Mouse (Mus musculus): ENCODE data around the gene Barx1. TPM values are rescaled to one million over a fixed set of nuclear protein-coding genes. Genes with fewer than 3 reads are reported as not detected.

The Barx1 gene
- polyA plus RNA-seq, 1 experiment, result 1.1 TPM

- Histone ChIP-seq H3K4me1 (replicated peaks; ENCODE audit: control insufficient read depth, insufficient read depth, low read length) (peaks cover 6% of the 10 kb centered on the region), H3K27ac (ENCODE audit: control insufficient read depth, insufficient read depth, low read length) (no peak overlapping the region), H3K27me3 (ENCODE audit: control insufficient read depth, insufficient read depth, low read length) (peaks cover 61% of the 10 kb centered on the region), H3K36me3 (ENCODE audit: control insufficient read depth, insufficient read depth, low read length) (no peaks in the 10 kb centered on the region), H3K4me3 (ENCODE audit: control insufficient read depth, insufficient read depth, low read length) (no peak overlapping the region)
- no peak for TF ChIP-seq CTCF (IDR thresholded peaks at IDR 0.05; ENCODE audit: borderline replicate concordance, control insufficient read depth, extremely low read depth, insufficient read depth, low read length, poor library complexity)
- TF ChIP-seq POLR2A (IDR thresholded peaks at IDR 0.05; ENCODE audit: control insufficient read depth, extremely low read depth, insufficient read depth, low read length, poor library complexity), result no peak
- DNase-seq, result no peak
- whole genome bisulfite sequencing, result 5% methylated on average over 39 of the region's 39 CpGs
Measured at GRCm38 (mm10) chr13:48664916-48665655, 2.3 kb downstream of the Barx1 start.

DNA sequence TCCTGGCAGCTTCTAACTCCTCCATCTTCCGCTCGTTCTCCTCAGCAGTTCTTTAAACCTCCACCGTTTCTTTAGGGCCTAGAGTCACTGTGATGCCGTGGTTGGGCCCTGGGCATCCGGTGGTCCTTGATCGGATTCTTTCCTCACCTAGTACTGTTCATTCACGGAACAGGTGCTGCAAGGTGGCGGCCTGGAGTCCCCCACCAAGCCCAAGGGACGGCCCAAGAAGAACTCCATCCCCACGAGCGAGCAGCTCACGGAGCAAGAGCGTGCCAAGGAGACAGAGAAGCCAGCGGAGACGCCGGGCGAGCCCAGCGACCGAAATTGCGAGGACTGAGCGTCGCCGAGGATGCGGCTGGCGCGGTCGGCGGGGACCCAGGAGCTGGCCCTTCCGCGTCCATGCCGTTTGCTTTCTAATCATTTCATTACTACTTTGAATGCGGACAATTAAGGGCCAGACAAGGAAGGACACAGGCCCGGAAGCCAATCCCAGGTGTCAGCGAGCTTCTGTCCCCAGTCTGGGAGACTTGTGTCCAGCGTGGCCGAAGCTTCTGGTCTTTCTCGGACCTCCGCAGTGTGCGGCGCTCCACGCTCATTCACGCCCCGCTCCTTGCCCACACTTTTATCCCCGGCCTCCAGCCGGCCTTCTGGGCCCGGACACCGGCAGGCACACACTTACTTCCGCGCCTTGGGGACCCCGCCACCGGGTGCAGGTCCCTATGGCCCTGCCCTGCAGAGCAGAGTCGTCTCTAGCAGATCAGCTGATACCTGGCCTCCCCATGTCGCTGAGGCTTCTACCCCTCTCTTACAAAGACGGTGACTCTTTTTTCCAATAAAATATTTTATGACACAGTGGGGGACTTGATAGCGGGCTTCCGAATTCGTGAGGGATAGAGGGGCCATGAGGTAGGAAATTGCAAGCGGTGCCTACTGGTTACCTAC lies 3.1 kb downstream of the Barx1 start:
- 9% methylated on average over 58 of the region's 58 CpGs for WGBS
- Histone ChIP-seq H3K4me1 (replicated peaks; ENCODE audit: control insufficient read depth, insufficient read depth, low read length) (peaks cover 6% of the 10 kb centered on the region), H3K36me3 (ENCODE audit: control insufficient read depth, insufficient read depth, low read length) (no peaks in the 10 kb centered on the region), H3K4me3 (ENCODE audit: control insufficient read depth, insufficient read depth, low read length) (no peak overlapping the region), H3K27me3 (ENCODE audit: control insufficient read depth, insufficient read depth, low read length) (peaks cover 58% of the 10 kb centered on the region), H3K27ac (ENCODE audit: control insufficient read depth, insufficient read depth, low read length) (no peak overlapping the region)
- no peak for DNase-seq
- TF ChIP-seq CTCF (IDR thresholded peaks at IDR 0.05; ENCODE audit: borderline replicate concordance, control insufficient read depth, extremely low read depth, insufficient read depth, low read length, poor library complexity) (no peak), POLR2A (IDR thresholded peaks at IDR 0.05; ENCODE audit: control insufficient read depth, extremely low read depth, insufficient read depth, low read length, poor library complexity) (no peak)

DNA sequence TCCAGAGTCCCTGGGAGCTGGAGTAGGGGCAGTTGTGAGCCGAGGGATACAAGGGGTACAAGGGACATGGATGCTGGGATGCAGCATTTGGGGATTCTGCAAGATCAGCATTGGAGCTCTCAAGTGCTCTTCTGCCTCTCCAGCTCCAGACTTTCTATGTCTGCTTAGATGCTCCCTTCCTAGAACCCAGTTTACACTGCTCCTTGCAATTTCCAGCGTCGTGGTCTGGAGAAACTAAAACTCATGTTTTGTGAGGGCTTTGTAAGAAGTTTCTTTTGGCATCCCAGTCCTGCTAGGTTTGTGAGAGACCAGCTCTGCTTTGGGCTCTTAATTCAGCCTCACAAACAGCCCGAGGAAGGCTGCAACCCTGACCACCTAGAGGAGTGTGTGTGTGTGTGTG lies 4.7 kb downstream of the Barx1 start:
- H3K4me1 ChIP-seq (replicated peaks; ENCODE audit: control insufficient read depth, insufficient read depth, low read length), result peaks cover 8% of the 10 kb centered on the region
- 16% methylated on average over 4 of the region's 4 CpGs for WGBS
- no peak for TF ChIP-seq POLR2A (IDR thresholded peaks at IDR 0.05; ENCODE audit: control insufficient read depth, extremely low read depth, insufficient read depth, low read length, poor library complexity)
- no peak for TF ChIP-seq CTCF (IDR thresholded peaks at IDR 0.05; ENCODE audit: borderline replicate concordance, control insufficient read depth, extremely low read depth, insufficient read depth, low read length, poor library complexity)
- H3K27me3 ChIP-seq (ENCODE audit: control insufficient read depth, insufficient read depth, low read length), result peaks cover 49% of the 10 kb centered on the region
- no peaks in the 10 kb centered on the region for H3K36me3 ChIP-seq (ENCODE audit: control insufficient read depth, insufficient read depth, low read length)
- no peak overlapping the region for H3K27ac ChIP-seq (ENCODE audit: control insufficient read depth, insufficient read depth, low read length)
- H3K4me3 ChIP-seq (ENCODE audit: control insufficient read depth, insufficient read depth, low read length), result no peak overlapping the region
- no peak for DNase-seq

- no peaks in the 10 kb centered on the region for H3K36me3 ChIP-seq (ENCODE audit: control insufficient read depth, insufficient read depth, low read length)
- no peak for TF ChIP-seq POLR2A (IDR thresholded peaks at IDR 0.05; ENCODE audit: control insufficient read depth, extremely low read depth, insufficient read depth, low read length, poor library complexity)
- no peak for TF ChIP-seq CTCF (IDR thresholded peaks at IDR 0.05; ENCODE audit: borderline replicate concordance, control insufficient read depth, extremely low read depth, insufficient read depth, low read length, poor library complexity)
- H3K27ac ChIP-seq (ENCODE audit: control insufficient read depth, insufficient read depth, low read length), result no peak overlapping the region
- 3% methylated on average over 33 of the region's 33 CpGs for whole genome bisulfite sequencing
- H3K4me3 ChIP-seq (ENCODE audit: control insufficient read depth, insufficient read depth, low read length), result no peak overlapping the region
- DNase-seq, result no peak
- H3K27me3 ChIP-seq (ENCODE audit: control insufficient read depth, insufficient read depth, low read length), result peaks cover 47% of the 10 kb centered on the region
- H3K4me1 ChIP-seq (replicated peaks; ENCODE audit: control insufficient read depth, insufficient read depth, low read length), result peaks cover 10% of the 10 kb centered on the region
Measured at GRCm38 (mm10) chr13:48668091-48668975, 5.5 kb downstream of the Barx1 start.

- H3K27ac ChIP-seq (ENCODE audit: control insufficient read depth, insufficient read depth, low read length), result no peak overlapping the region
- WGBS, result 2% methylated on average over 34 of the region's 34 CpGs
- TF ChIP-seq POLR2A (IDR thresholded peaks at IDR 0.05; ENCODE audit: control insufficient read depth, extremely low read depth, insufficient read depth, low read length, poor library complexity) (no peak), CTCF (IDR thresholded peaks at IDR 0.05; ENCODE audit: borderline replicate concordance, control insufficient read depth, extremely low read depth, insufficient read depth, low read length, poor library complexity) (no peak)
- peaks cover 45% of the 10 kb centered on the region for H3K27me3 ChIP-seq (ENCODE audit: control insufficient read depth, insufficient read depth, low read length)
- DNase-seq, result no peak
- peaks cover 10% of the 10 kb centered on the region for H3K4me1 ChIP-seq (replicated peaks; ENCODE audit: control insufficient read depth, insufficient read depth, low read length)
- H3K4me3 ChIP-seq (ENCODE audit: control insufficient read depth, insufficient read depth, low read length), result no peak overlapping the region
- no peaks in the 10 kb centered on the region for H3K36me3 ChIP-seq (ENCODE audit: control insufficient read depth, insufficient read depth, low read length)
Measured at GRCm38 (mm10) chr13:48668976-48669534, 6.3 kb downstream of the Barx1 start.
